Mouse (Mus musculus) urinary bladder, postnatal 14 days (tissue): ENCODE measurements at regions not wholly inside any gene's neighbourhood (a gene's known extent, or its start where the extent isn't known, plus 50 kb on each side); places are given as distances from the start of the nearest gene placed in this dataset.

Experiments
- DNase-seq: peaks from one replicate; pipeline ENCODE4 v3.0.0; 2021; ENCODE audit warnings: low spot score

- no peak for DNase-seq
Measured at GRCm38 (mm10) chr8:34486433-34487096, 375.0 kb upstream of the Gm10131 start.

GRCm38 (mm10) chr8:34485905-34486304, 374.4 kb upstream of the Gm10131 start:
- no peak for DNase-seq

GRCm38 (mm10) chr8:34485346-34485745, 373.8 kb upstream of the Gm10131 start:
- DNase-seq, result no peak

- DNase-seq, result peak; percentile 51
Measured at GRCm38 (mm10) chr8:34484551-34485335, 373.2 kb upstream of the Gm10131 start.

- DNase-seq, result no peak
Measured at GRCm38 (mm10) chr8:34483212-34483611, 371.7 kb upstream of the Gm10131 start.

GRCm38 (mm10) chr8:34482676-34483075, 371.1 kb upstream of the Gm10131 start:
- DNase-seq, result no peak

GRCm38 (mm10) chr8:34480496-34480895, 369.0 kb upstream of the Gm10131 start:
- no peak for DNase-seq

GRCm38 (mm10) chr8:34478891-34479290, 367.4 kb upstream of the Gm10131 start:
- peak; percentile 48 for DNase-seq

- DNase-seq, result no peak
Measured at GRCm38 (mm10) chr8:34478465-34478864, 366.9 kb upstream of the Gm10131 start.

- no peak for DNase-seq
Measured at GRCm38 (mm10) chr8:34476146-34476820, 364.7 kb upstream of the Gm10131 start.

GRCm38 (mm10) chr8:34474593-34474992, 363.1 kb upstream of the Gm10131 start:
- DNase-seq, result peak; percentile 60

GRCm38 (mm10) chr8:34473769-34474168, 362.2 kb upstream of the Gm10131 start:
- no peak for DNase-seq

- DNase-seq, result no peak
Measured at GRCm38 (mm10) chr8:34473301-34473700, 361.8 kb upstream of the Gm10131 start.

- peak; percentile 36 for DNase-seq
Measured at GRCm38 (mm10) chr8:34472846-34473245, 361.3 kb upstream of the Gm10131 start.

GRCm38 (mm10) chr8:34472434-34472833, 360.9 kb upstream of the Gm10131 start:
- no peak for DNase-seq

- DNase-seq, result no peak
Measured at GRCm38 (mm10) chr8:34469091-34469490, 357.6 kb upstream of the Gm10131 start.

GRCm38 (mm10) chr8:34466786-34467364, 355.3 kb upstream of the Gm10131 start:
- no peak for DNase-seq

- DNase-seq, result no peak
Measured at GRCm38 (mm10) chr8:34465398-34465797, 353.9 kb upstream of the Gm10131 start.

- DNase-seq, result no peak
Measured at GRCm38 (mm10) chr8:34462262-34462661, 350.7 kb upstream of the Gm10131 start.

- no peak for DNase-seq
Measured at GRCm38 (mm10) chr8:34458300-34458699, 346.8 kb upstream of the Gm10131 start.

GRCm38 (mm10) chr8:34456543-34456942, 345.0 kb upstream of the Gm10131 start:
- no peak for DNase-seq

GRCm38 (mm10) chr8:34455376-34455775, 343.8 kb upstream of the Gm10131 start:
- DNase-seq, result peak; percentile 22

- DNase-seq, result no peak
Measured at GRCm38 (mm10) chr8:34452811-34453210, 341.3 kb upstream of the Gm10131 start.
